Comparison of ENCODE assay signal across 15 mouse cellular contexts in genomic region chr19:38913786-38914185, GRCm38 (mm10). TPM values are rescaled to one million over a fixed set of nuclear protein-coding genes. Genes with fewer than 3 reads are reported as not detected.
DNase-seq lines count a peak whose midpoint lies in the region; TF ChIP-seq lines count a peak whose summit lies in the region.
"Had no signal": no experiment of that assay in that cellular context is flagged by ENCODE, and none has a peak within 500 bp of the region (broad histone marks: within the 10 kb centered on the region; RNA-seq: fewer than 3 reads in every experiment).

No protein-coding gene starts in this region.

- peak; percentile 14 for DNase-seq in cerebellum, adult 9-10 months
- no peak for DNase-seq in cerebellum, adult 11 months
- peak; percentile 7 for DNase-seq in layer of hippocampus, adult 9-11 months
- DNase-seq in layer of hippocampus, adult 2 months (ENCODE audit: low spot score in 2 of 2) = no peak
- DNase-seq in cerebellum, postnatal 14 days = peak; percentile 43 to 58
- no peak for DNase-seq in urinary bladder, postnatal 14 days (ENCODE audit: low spot score)
- DNase-seq: adrenal gland, postnatal 14 days; forebrain, postnatal 0 days; gastrocnemius, postnatal 25 days; heart, postnatal 10 days; heart, postnatal 4 days had no signal

- no peak overlapping the region for H3K27ac ChIP-seq in layer of hippocampus, adult 2 months
- H3K27ac ChIP-seq: embryonic facial prominence, embryonic 10.5 days; forebrain, embryonic 13.5 days; heart, embryonic 10.5 days; hindbrain, embryonic 12.5 days had no signal

- TF ChIP-seq CTCF in layer of hippocampus, adult 2 months (conservative IDR thresholded peaks at IDR 0.05) = no peak

- no peak overlapping the region for H3K4me3 ChIP-seq in layer of hippocampus, adult 2 months
- H3K4me3 ChIP-seq: embryonic facial prominence, embryonic 10.5 days; forebrain, embryonic 13.5 days; heart, embryonic 10.5 days; hindbrain, embryonic 12.5 days had no signal

RNA-seq across cellular contexts. Expression of gene Hells, which starts 16.9 kb away (rescaled TPM):
- 1 to 10 TPM; 5.3 to 5.8 TPM for total RNA-seq in layer of hippocampus, adult 2 months (2021)

Comparison
In these comparisons a context has a peak if more than half of its experiments do, and no peak if none do; other contexts are left out.
1. DNase-seq: peak in cerebellum, adult 9-10 months (single experiment), layer of hippocampus, adult 9-11 months (single experiment) and cerebellum, postnatal 14 days (2 of 2); none in cerebellum, adult 11 months (single experiment), layer of hippocampus, adult 2 months (0 of 2) and urinary bladder, postnatal 14 days (single experiment).